Mouse (Mus musculus) right cerebral cortex, adult 2 months (tissue): ENCODE data around the gene Mysm1.
A peak's percentile ranks its signal among the peaks of the same experiment; 100 is the strongest.

Experiments used
- DNase-seq, 2 experiments: peaks; one replicate each; pipeline ENCODE4 v3.0.0; 2021 to 2022; ENCODE audit warnings: low spot score in 2 of 2

Mysm1 gene

DNA sequence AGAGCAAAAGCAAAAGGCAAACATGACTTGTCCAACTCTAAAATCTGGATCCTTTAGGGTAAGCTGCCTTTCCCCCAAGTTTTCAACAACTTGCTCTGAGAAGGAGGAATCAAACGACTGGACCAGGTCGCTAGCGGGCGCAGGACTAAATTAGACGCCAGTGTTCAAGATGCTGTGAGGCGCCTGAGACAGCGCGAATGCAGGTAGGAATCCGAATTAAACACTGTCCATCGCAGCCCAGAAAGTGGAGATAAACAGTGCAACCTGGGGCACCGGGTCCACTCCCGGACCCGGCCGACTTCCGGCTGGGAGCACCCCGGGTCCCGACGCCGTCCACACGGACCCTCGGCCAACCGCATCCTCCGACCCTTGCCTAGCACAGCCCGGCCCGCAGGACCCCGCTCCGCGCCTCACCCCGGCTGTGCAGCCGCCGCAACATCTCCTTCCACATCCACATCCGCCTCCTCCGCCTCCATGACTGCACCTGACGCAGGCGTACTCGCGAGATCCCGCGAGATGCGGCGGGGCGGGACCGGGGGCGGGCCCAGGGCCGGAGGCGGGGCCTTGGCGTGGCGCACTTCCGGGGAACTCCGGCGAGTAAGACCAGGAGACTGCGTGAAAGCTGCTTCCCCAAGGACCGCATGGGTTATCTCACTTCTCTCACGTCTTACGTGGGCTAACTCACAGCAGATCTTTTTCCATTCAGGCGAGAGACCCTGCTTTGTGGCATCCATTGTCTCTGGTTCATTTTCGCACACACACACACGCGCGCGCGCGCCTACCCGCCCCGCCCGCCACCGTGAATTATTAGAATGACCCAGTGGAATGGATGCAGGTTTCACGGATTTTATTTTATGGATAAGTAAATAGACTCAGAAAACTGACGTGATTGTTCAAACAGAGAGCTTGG lies at the start of gene Mysm1:
Mysm1 (minus strand) TSS at position 511 of the 910 bp plus-strand sequence.
- peak; percentile 91 to 92 for DNase-seq

DNA sequence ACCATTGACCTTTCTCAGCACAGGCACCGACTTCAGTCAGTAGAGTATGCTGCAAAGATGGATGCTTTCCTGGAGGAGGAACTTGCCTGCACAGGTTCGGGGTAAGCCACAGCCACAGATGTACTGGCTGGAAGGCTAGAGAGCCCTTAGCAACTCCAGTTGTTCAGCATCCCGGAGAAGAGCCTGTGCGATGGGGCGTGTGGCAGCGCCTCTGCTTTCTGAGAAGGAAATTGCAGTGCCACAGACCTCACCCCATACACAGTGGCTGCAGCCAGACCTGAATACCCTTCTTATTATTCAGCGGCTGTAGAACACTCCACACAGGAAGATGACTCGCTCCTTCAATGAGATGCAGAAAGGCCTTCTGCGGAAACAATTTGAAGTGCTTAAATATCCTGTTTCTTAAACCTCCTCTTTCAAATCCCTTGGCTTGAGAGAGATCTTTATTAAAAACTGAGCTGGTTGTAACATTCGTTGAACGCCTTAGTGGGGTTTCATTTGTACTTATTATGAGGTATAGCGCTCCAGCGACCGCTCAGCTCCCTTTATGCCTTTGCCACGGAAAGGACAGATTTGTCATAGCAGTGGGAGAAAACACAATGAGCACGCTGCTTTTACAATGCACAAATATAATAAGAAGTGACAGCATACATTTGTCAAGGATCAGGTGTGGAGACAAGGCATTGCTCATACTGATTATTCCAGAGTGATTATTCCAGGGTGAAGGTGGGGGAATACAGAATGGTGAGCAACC lies 47.1 kb upstream of the Mysm1 start:
- no peak for DNase-seq

DNA sequence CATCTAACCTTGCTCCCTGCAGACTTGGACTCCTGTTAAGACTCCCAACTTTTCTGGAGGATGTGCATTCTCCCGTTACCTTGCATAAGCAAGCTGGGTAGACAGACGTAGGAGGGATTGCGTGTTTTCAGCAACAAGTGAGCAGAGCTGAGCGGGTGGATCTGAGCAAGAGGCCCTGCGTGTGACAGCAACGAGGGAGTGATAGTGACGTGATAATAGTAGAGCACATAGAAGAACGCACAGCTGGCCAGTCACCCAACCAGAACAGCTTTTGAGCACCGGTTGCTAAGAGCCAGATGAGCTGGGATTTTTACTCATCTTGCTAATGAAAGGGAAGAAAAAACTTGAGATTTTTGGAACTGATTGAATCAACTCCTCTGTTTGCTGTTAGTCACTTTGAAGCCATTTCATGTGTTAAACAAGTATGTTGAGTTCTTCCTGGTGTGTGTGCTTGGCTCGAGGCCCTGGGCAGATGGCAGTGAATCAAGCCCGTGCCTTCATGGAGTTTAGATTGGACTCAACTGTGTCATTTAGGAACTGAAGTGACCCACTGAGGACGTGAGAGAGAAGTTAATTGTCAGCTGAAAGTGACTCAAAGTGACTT lies 44.6 kb upstream of the Mysm1 start:
- peak; percentile 21 to 37 for DNase-seq

DNA sequence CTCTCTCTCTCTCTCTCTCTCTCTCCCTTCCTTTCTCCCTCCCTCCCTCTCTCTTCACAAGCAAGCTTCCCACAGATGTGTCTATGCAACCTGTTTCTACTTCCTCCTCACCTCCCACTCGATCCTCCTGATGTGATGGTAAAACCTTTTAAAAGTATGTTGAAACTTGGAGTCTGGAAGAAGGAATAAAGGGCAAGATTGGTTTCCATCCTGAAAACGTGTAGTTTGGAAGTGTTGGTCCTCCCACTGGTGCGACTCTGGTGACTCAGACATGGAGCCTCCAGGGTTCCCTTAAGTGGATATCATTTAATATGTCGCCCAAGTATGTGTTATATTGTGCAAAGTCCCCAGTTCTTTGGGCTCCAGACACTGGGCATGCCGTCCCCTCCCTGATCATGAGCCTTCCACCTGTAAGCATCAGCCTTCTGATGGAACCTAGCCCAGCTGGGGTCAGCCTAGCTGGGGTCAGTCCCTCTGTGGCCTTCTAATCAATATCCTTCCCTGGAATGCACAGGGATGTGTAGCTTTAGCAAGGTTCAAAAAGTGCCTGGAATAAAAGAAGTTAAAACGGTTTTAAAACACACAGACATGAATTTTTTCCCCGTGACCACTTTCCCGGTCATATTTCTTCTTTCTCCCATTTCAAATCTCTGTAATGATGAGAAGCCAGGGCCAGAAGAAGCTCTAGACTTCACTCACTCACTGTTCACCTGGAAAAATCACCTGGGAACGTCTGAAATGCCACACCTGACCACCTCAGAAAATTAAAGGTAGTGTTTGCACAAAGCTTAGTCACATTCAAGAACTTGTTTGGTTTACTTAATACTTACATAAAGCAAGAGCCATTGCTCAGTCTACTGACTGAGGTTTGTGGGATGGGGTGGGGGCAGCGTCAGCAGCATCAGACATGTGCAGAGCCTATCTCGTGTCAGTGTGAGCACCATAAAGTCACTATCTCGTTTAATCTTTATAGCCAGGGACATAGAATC lies 43.0 kb upstream of the Mysm1 start:
- DNase-seq = peak in 1 of 2 experiments; percentile 25

DNA sequence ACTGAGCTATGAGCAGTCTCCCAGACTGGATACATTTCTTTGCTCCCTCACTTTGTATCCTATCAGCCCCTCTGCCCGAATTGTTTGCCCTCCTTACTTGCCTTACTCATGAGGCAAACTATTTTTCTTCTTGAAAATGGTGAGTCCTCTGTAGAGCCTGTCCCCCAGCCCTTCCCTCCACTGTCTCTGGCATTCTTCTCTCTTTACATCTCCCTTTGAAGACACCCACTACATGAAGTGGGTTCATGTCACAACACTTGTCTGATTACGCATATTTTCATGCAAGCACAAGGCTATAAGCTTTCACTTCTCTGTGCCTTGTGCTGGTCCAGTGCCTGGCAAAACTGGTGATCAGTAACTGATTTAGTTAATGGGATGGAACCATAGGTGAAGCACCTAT lies 41.3 kb upstream of the Mysm1 start:
- DNase-seq = no peak

DNA sequence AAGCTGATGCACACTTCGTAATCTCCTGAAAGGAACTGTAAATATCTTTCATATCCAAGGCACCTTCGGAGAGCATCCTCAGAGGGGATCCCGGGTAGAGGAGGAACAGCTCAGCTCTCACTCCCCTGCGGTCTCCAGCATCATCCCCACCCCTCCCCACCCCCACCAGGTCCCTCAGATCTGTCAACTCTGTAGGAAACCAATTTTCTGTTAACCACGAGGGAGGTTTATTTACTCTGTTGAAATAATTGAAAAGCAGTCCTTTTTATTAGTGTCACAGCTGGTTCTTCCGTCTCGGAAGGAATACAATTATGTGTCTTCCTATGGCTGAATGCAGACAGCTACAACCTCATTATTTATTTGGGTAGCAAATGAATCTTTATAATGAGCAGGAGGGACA lies 39.3 kb upstream of the Mysm1 start:
- DNase-seq = no peak

DNA sequence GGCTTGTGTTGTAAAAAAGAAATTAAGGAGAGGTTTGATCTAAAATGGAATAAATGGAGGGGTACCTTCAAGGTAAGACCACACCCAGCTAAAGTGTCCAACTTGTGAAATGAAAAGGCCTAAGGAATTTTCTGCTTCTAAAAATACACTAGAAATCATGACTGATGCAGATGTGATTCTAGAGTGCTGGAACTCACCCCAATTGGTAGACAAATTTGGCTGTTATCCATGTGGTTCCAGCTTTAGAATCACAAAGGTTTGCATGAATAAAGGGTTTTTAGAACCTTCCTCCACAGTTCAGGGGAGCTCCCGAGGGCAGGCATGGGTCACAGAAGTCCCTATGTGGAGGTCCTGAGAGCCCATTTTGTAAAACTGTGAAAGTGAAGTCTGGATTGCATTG lies 33.8 kb upstream of the Mysm1 start:
- DNase-seq = no peak

DNA sequence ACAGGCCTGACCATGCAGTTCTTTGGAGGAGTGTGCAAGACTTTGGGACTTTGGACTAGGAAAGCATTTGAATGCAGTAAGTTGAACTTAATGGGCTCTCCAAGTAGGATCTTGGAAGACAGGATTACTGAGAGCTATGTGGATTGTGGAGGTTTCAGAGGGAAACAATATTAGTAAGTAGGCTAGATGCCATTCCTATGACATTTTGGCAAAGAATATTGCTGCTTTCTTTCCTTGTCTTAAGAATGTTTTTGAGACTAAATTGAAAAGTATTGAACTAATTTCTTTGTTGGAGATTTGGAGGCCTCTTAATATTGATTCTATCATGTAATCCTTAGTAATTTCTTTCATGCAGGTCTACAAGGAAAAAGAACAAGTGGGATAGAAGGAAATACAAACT lies 33.4 kb upstream of the Mysm1 start:
- DNase-seq = no peak

DNA sequence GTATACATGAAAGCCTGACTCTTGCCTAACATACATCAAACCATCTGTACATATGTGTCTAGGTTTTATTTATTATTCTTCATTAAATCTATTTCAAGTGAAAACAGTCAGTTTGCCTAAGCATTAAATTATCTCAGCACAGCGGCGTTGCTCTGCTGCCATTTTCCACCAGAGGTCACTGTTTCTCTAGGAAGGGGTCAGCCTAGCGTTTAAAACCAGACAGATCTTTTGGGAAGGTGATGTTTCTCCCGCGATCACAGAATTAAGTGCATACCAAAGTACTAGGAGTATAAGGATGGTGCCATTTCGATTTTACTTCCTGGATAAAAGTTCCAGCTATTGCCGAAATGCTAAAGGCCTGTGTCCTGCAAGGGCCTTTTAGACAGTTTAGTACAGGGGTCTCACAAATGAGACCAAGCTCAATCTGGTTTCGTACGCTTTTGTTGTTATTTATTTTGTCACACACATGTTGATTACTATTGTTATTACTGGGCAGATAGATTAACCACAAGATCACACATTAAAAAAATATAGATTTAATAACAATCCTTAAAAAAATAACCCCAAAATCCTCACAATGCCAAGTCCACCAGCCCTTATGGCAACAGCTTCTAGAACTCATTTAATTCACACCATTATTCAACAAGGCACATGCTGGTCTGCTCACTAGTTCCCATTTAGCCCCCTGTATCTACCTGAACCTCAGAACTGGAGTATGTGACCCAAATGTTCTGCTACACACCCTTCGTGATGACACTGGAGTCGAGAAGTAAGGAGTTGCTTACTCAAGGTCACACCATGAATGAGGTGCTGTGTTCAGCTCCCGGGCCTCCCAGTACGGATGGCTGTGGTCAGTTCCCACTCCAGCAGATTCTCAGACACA lies 29.5 kb upstream of the Mysm1 start:
- DNase-seq = peak; percentile 79 to 91

DNA sequence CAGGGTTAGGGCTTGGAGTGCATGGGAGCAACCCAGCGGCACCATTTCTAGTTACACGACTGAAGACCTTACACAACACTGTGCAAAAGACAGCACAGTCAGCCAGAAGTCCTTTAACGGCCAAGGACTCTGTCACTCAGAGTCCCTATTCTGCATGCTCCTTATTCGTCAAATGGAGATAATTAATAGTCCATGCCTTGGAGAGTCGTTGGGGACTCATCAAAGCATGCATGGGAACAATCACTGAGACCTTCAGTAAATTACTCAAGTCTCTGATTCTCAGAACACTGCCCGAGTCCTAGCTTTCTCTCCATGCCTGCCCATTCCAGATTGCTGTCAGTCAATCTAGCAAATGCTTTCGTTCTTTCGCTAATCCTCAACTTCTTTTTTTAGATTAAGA lies 28.9 kb upstream of the Mysm1 start:
- DNase-seq = no peak

DNA sequence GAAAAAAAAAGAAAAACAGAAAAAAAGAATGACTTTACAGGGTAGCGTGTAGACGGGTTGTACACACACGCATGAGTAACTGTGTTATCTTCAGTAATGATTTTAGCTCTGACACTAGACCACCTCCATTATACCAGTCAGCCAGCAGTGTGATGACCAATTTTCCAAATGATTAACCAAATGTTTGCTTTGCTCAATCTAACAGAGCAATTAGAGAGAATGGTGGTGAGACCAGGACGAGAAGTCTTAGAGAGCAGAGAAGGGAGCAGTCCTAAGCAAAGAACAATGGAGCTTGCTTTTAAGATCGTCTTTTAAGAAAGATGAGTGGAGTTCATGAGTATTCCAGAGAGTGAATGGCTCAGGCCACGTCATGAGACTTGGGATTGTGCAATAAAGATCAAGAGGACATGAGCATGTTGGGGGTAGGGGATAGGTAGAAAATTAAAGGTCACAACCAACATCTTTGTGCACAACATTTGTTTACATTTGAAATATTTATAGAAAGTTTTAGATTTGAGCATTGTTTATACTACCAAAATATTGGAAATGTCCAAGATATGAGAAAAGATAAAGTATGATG lies 26.4 kb upstream of the Mysm1 start:
- no peak for DNase-seq

DNA sequence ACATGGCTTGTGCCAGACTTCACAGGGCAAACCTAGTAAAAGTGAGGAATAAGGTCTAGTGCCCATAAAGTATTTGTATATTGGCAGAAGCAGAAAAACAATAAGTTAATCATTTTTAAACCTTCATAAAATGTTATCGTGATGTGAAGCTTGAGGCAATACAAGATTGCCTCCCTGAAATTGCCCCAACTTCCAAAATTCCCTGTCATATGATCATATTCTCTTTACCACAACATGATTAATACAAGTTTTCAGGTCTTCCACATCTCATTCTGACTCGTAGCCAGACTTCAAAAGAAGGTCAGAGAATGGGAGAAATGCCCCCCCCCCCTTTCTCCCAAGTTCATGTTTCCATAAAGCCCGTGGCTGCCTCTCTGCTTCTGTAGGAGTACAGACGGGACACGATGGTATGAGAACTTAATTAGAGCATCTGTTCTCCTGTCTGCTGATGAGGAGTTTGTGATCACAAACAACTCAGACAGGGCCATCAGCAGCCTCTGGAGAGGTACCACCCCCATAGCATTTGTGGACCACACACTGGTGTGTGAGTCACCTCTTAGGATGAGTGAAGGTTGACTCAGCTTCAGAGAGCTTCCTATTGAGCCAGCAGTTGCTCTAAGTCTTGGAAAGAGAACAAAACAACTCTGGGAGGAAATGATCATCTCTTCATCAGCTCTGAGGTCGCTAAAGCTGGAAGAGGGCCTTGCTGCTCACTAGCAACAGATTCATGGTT lies 22.3 kb upstream of the Mysm1 start:
- peak; percentile 26 to 45 for DNase-seq

DNA sequence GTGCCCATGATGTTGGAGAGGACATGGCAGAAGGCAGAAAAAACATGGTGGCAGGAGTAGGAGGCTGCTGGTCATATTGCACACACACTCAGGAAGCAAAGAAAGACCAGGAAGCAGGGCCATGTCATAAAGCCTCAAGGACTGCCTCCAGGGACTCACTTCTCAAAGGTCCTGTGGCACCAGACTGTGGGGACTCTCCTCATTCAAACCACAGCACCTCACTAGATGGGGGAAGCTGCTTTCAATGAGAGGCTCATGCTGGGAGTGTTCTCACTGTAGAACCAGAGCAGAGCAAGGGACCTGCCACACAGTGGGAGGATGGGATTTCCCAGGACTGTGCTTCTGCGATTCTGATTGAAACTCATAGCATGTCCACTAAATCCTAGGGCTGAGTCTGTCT lies 21.2 kb upstream of the Mysm1 start:
- DNase-seq = no peak

DNA sequence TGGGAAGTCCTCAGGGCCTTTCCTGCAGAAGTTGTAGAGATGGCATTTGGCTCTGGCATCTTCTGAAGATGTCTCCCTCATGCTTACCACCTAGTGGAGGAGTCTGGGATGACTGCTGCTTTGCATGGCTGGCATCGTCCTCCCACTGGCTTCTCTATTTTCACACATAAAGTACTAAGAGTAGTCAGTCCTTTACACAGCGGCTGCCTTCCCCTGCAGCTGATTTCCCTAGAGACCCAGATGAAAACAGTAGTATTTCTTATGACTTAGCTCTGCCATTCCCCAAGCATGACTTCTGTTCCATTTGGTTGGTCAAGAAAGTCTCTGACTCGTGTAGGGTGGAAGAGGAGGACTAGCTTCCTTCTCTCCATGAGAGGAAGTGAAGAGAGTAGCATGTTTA lies 20.3 kb upstream of the Mysm1 start:
- peak; percentile 52 to 56 for DNase-seq

DNA sequence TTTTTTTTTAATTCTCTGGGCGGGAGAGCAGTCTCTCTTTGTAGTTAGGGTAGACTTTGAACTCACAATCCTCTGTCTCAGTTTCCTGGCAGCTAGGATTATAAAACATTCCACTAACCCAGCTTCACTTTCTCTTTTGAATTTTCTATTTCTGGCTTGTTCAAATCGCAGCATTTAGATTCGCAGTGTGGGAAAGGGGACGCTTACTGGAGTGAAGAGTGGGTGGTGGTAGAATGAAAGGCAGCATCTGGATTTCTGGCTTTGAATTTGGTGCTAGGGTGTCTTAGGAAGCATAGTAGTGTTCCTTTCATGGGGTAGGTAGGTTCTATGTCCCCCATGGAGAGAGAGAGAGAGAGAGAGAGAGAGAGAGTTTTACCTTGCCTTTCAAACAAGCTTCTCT lies 17.0 kb upstream of the Mysm1 start:
- DNase-seq = no peak

DNA sequence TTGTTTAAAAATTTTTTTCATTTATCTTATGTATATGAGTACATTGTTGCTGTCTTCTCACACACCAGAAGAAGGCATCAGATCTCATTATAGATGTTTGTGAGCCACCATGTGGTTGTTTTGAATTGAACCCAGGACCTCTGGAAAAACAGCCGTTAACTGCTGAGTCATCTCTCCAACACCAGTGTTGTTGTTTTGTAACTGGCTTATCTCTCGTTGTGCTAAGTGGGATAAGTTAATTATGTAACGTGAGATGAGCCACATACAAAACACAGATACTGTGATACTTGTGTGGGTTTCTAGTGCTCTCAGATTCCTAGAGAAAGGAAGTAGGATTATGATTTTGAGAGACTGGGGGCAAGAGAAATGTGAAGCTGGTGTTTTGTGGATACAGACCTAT lies 11.3 kb upstream of the Mysm1 start:
- no peak for DNase-seq

DNA sequence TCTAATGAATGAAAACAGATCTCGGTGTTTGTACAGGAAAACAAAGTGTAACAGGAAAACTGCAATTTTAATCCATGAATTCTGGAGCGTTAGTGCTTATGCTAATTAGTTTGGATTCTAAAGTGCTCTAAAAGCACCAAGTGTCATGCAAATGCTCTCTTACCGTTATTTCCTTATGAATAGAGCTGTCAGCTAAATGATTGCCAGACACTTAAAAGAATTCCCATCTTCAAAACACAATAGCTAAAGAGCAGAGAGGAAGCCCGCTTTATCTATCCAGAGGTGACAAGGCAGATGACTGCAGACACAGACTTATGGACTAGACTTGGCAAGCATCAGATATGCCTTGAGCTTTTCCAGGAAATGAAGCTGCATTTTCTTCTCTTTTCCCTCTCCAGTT lies 8.8 kb upstream of the Mysm1 start:
- no peak for DNase-seq

DNA sequence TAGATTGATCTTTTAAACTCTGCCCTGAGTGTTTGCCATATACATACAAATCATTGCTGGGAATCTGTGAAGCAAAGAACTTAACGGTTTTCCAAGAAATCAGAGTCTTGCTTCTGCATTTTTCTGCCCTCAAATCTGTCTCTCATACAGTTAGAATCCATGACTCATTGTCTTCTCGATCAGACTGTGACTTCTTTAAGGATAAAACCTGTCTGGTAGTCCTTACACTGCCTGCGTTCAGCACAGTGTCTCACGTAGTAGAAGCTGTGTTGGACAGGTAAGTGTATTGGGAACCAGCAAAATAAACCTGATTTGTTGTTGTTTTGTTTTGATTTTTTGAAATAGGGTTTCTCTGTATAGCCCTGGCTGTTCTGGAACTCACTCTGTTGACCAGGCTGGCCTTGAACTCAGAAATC lies 608 bp upstream of the Mysm1 start:
- no peak for DNase-seq

DNA sequence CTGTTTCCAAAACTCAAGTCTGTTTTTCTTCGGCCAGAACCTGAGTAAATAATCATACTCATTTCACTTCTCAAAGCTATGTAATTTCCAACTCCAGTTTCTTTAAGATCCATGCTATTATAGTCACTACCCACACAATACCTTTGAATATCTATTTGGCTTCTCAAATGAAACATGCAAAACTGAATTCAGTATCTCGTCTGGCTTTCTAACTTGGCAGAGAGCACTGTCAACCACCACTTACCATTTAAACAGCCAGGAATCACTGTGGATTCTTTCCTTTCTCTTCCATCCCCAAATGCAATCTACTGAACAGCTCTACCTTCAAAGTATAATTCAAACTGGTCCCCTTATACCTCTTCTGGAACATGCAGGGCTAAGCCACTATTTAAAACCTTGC lies 5.6 kb downstream of the Mysm1 start:
- DNase-seq = no peak
